Comparison of ENCODE assay signal across 8 mouse cellular contexts in genomic region chr6:72788892-72789699, GRCm38 (mm10). TPM values are rescaled to one million over a fixed set of nuclear protein-coding genes. Genes with fewer than 3 reads are reported as not detected.
A peak's percentile ranks its signal among the peaks of the same experiment; 100 is the strongest.
DNase-seq lines count a peak whose midpoint lies in the region; ATAC-seq lines count a peak whose summit lies in the region.

Tcf7l1 (minus strand) TSS chr6:72789254.

- ATAC-seq in hindbrain, embryonic 14.5 days (ENCODE audit: low FRiP score) = peak; percentile 89

- H3K4me1 ChIP-seq in hindbrain, embryonic 14.5 days (replicated peaks; ENCODE audit: control insufficient read depth, insufficient read depth, low read length) = no peaks in the 10 kb centered on the region; the same call in 1 of the 2 replicates

- no peaks in the 10 kb centered on the region for H3K36me3 ChIP-seq in hindbrain, embryonic 14.5 days (replicated peaks; ENCODE audit: control insufficient read depth, insufficient read depth)

- under 1% methylated on average over 65 of the region's 80 CpGs for WGBS in hindbrain, embryonic 14.5 days

- peak; percentile 94 for DNase-seq in R1 (ENCODE audit: low read depth, low spot score)
- peak; percentile 83 to 90 for DNase-seq in cerebellum, postnatal 25 days
- peak; percentile 88 to 90 for DNase-seq in frontal cortex, postnatal 36 days (ENCODE audit: low spot score in 2 of 2)
- DNase-seq in hindbrain, embryonic 14.5 days (ENCODE audit: low spot score) = peak; percentile 89
- peak; percentile 89 to 96 for DNase-seq in layer of hippocampus, postnatal 25 days (ENCODE audit: extremely low spot score in 1 of 2, low spot score in 1 of 2)
- DNase-seq in lung, postnatal 14 days = peak; percentile 95
- peak; percentile 13 for DNase-seq in retina, adult 2 months (ENCODE audit: low read depth, low spot score)
- peak; percentile 89 for DNase-seq in thymus, postnatal 25 days

- H3K4me2 ChIP-seq in hindbrain, embryonic 14.5 days (replicated peaks) = peak within 1 kb of the TSS; percentile 99

- peaks cover 24% of the 10 kb centered on the region for H3K27me3 ChIP-seq in hindbrain, embryonic 14.5 days (ENCODE audit: control insufficient read depth, insufficient read depth, low read length)

- peak within 1 kb of the TSS; percentile 63 for H3K4me3 ChIP-seq in hindbrain, embryonic 14.5 days (replicated peaks; ENCODE audit: low read length)

- no peaks in the 10 kb centered on the region for H3K9me3 ChIP-seq in hindbrain, embryonic 14.5 days (ENCODE audit: control insufficient read depth, low read length)

- H3K9ac ChIP-seq in hindbrain, embryonic 14.5 days = peak within 1 kb of the TSS; percentile 56

- H3K27ac ChIP-seq in hindbrain, embryonic 14.5 days = peak within 1 kb of the TSS; percentile 62; the same call in 1 of the 2 replicates

RNA-seq across cellular contexts. Expression of gene Tcf7l1, which starts in this region (rescaled TPM):
- polyA plus RNA-seq in hindbrain, embryonic 14.5 days (2014; fragmentation: Nextera tagmentation; extraction: Ambion mirVana) = 7.2 and 7.3 TPM in 2 replicates
- total RNA-seq in layer of hippocampus, postnatal 25 days (2021) = 1 to 10 TPM; 3.3 to 4.6 TPM

Comparison
In these comparisons a context has a peak if more than half of its experiments do, and no peak if none do; other contexts are left out.
1. Peak in every context shown above with its lines: DNase-seq, ATAC-seq, H3K4me3 ChIP-seq and H3K27ac ChIP-seq.
2. DNase-seq: peak in every context shown above with its lines; median percentile 95 in lung, postnatal 14 days; 94 in R1; 92 in layer of hippocampus, postnatal 25 days; 89 in frontal cortex, postnatal 36 days; 89 in hindbrain, embryonic 14.5 days; 89 in thymus, postnatal 25 days; 86 in cerebellum, postnatal 25 days; 13 in retina, adult 2 months.